Mouse (Mus musculus) ES-E14 (cell line): ENCODE results near the gene Inf2.

Experiments
- CHD2 ChIP-seq: IDR thresholded peaks from 2 replicates; pipeline ENCODE4 v1.6.1; 2014; ENCODE audit warnings: mild to moderate bottlenecking, low read depth, low read length, inconsistent platforms
- HCFC1 ChIP-seq: IDR thresholded peaks from 2 replicates; pipeline ENCODE4 v1.6.1; 2012; ENCODE audit warnings: low read length, inconsistent platforms, borderline replicate concordance; ENCODE audit not compliant: insufficient read depth
- MAFK ChIP-seq: IDR thresholded peaks from 2 replicates; pipeline ENCODE4 v1.6.1; 2014; ENCODE audit warnings: mild to moderate bottlenecking, low read depth, low read length, inconsistent platforms; ENCODE audit not compliant: insufficient read depth
- ZC3H11A ChIP-seq: IDR thresholded peaks from 2 replicates; pipeline ENCODE4 v1.6.1; 2012; ENCODE audit warnings: low read depth, mild to moderate bottlenecking, inconsistent platforms, low read length, borderline replicate concordance
- ZNF384 ChIP-seq: IDR thresholded peaks from 2 replicates; pipeline ENCODE4 v1.6.1; 2012; ENCODE audit warnings: low read depth, low read length, inconsistent platforms

DNA sequence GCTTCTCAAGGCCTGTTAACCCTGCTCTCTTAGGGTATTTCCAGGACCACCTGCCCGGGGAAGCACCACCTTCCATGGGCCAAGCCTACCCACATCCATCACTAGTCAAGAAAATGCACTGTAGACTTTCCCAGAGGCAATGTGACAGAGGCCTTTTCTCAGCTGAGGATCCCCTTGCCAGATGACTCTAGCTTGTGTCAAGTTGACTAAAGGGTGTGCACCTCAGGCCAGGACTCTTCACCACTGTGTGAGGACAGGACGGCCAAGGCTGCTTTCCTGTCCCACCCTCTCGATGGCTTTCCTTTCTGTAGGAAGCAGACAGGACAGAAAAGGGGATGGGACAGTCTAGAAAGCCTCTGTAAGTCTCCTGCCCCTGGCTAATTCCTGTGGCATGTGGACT, 3.1 kb downstream of the Inf2 start:
- no peak for TF ChIP-seq CHD2
- no peak for TF ChIP-seq MAFK
- TF ChIP-seq ZC3H11A: no peak
- no peak for TF ChIP-seq ZNF384
- no peak for TF ChIP-seq HCFC1
